Mouse (Mus musculus): ENCODE measurements at regions not wholly inside any gene's neighbourhood (a gene's known extent, or its start where the extent isn't known, plus 50 kb on each side); places are given as distances from the start of the nearest gene placed in this dataset.
"Not testable (repeated sequence)": the region's sequence is repeated elsewhere in the genome, so short reads cannot be mapped to it uniquely, and the experiment has no call there.

- not testable (repeated sequence) for DNase-seq (ENCODE audit: low spot score)
Observed at GRCm38 (mm10) chr10:55485396-55486025, 621.2 kb upstream of the Msl3l2 start.

- DNase-seq (ENCODE audit: low spot score) = no peak
Observed at GRCm38 (mm10) chr10:55522706-55523105, 584.0 kb upstream of the Msl3l2 start.

GRCm38 (mm10) chr10:55537410-55537809 is 569.3 kb upstream of the Msl3l2 start:
- no peak for DNase-seq (ENCODE audit: low spot score)

- no peak for DNase-seq (ENCODE audit: low spot score)
Observed at GRCm38 (mm10) chr10:55546441-55547430, 560.0 kb upstream of the Msl3l2 start.

- DNase-seq (ENCODE audit: low spot score) = no peak
Observed at GRCm38 (mm10) chr10:55564961-55565360, 541.8 kb upstream of the Msl3l2 start.

GRCm38 (mm10) chr10:55572689-55573088 is 534.0 kb upstream of the Msl3l2 start:
- no peak for DNase-seq (ENCODE audit: low spot score)

- peak; percentile 29 for DNase-seq (ENCODE audit: low spot score)
Observed at GRCm38 (mm10) chr10:55591013-55591412, 515.7 kb upstream of the Msl3l2 start.

- DNase-seq (ENCODE audit: low spot score) = peak; percentile 3
Observed at GRCm38 (mm10) chr10:55591896-55592295, 514.8 kb upstream of the Msl3l2 start.

- DNase-seq (ENCODE audit: low spot score) = no peak
Observed at GRCm38 (mm10) chr10:55624566-55625287, 482.0 kb upstream of the Msl3l2 start.

- no peak for DNase-seq (ENCODE audit: low spot score)
Observed at GRCm38 (mm10) chr10:55641332-55641731, 465.4 kb upstream of the Msl3l2 start.
